Mouse (Mus musculus): ENCODE results near the gene Olfr592.
"Not testable (repeated sequence)": the region's sequence is repeated elsewhere in the genome, so short reads cannot be mapped to it uniquely, and the experiment has no call there.

The Olfr592 gene

DNA sequence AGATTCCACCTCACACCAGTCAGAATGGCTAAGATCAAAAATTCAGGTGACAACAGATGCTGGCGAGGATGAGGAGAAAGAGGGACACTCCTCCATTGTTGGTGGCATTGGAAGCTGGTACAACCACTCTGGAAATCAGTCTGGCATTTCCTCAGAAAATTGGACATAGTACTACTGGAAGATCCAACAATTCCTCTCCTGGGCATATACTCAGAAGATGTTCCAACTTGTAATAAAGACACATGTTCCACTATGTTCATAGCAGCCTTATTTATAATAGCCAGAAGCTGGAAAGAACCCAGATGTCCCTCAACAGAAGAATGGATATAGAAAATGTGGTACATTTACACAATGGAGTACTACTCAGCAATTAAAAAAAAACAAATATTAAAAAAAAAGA lies at the start of gene Olfr592:
Olfr592 (plus strand) TSS at position 301 of the 400 bp plus-strand sequence.
- DNase-seq (ENCODE audit: low read depth), result not testable (repeated sequence)

DNA sequence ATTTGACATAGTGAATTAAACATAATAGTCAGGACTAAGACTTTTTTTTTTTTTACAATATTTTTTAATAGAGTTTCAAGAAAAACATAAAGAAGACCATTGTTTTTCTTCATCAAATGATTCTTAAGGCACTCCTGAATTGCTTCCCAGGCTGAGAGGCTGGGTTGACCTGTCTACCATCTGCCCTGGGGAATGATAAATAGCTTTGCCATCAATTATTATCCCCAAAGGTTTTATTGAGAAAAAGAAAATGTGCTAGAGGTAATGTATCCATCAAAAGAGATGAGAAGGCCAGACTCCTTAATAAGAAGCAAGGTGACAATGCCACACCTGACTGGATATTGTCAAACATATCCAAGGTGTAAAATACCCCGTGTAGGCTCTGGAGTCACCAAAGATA lies 44.0 kb upstream of the Olfr592 start, which contains the start of gene Olfr588-ps1:
Olfr588-ps1 (plus strand) TSS at position 301 of the 400 bp plus-strand sequence.
- no peak for DNase-seq (ENCODE audit: low read depth)

DNA sequence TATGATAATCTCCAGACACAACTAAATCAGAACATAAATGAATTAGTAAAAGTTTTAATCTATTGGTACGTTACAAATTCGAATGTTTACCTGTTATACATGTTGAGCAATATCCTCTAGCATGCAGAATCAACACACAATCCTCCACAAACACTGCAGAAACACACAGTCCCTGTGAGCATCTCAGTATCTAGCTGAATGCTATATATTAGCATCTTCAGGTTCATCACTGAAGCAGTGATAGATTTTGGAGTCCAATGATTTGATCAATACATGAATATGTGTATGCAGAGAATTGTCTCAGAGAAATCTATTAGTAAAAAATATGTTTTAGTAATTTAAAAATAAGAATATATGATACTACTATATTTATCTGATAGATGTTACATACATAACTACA lies 28.3 kb upstream of the Olfr592 start, which contains the start of gene Olfr589:
Olfr589 (minus strand) TSS at position 101 of the 400 bp plus-strand sequence.
- DNase-seq (ENCODE audit: low read depth), result no peak

DNA sequence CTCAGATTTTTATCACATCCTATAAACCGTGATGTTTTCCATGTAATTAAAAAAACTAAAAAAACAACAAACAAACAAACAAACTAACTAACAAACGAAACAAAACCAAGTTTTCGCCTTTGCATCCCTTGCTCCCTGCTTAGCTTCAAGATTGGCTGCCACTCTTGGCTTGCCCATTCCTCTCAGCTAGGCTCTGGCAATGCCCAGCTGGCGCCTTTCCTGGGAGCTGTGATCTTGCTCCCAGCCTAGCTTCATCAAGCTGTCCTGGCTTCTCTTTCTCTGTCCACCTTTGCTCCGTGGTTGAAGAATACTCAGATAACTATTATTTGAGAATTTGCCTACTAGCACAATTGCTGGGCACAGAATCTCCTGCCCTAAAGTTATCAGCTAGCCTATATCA lies 14.9 kb upstream of the Olfr592 start:
- DNase-seq (ENCODE audit: low read depth), result no peak

DNA sequence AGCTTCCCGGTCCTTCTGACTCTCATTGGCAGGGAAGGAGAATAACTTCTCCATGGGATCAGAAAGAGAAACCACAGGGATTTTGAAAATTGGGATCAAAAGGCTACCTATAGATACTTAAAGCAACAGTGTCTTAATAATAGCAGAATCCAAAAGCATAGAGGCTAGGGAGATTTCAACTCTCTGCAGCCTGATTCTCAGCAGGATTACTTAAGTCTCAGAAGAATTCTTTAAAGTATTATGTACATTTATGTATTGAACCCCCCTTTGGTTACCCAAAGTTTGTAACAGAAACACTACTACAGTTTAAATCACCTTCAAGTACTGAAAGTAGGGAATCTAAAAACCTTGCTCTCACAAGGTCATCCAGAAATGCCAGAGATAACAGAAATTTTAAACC lies 6.4 kb upstream of the Olfr592 start, which contains the start of gene Olfr591:
Olfr591 (minus strand) TSS at position 101 of the 400 bp plus-strand sequence.
- DNase-seq (ENCODE audit: low read depth), result no peak

DNA sequence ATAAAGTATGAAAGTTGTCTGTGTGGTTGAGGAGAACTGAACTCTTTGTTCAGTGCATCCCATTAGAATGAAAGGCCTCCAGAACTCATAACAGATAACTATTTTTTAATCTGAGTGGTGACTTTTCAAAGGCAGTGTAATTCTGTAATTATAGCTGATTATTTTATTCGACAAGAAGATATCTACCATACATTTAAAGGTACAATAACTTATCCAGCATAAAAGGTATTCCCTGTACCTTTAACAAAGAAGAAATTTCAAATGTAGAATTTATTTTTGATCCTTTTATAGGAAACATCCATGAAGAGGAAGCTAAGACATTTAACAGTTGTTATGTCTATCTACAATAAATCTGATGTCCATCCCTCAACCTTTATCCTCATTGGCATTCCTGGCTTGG lies 27.0 kb downstream of the Olfr592 start, which contains the start of gene Olfr593:
Olfr593 (plus strand) TSS at position 301 of the 400 bp plus-strand sequence.
- no peak for DNase-seq (ENCODE audit: low read depth)

DNA sequence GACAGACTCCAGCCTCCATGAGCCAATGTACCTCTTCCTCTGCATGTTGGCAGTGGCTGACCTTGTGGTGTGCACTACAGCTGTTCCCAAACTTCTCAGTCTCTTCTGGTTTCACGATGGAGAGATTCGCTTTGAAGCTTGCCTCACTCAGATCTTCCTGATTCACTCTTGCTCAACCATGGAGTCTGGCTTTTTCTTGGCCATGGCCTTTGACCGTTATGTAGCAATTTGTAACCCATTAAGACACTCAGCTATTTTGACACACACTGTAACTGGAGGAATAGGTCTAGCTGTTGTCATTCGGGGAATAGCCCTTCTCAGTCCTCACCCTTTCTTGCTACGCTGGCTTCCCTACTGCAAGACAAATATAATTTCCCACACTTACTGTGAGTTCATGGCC lies 27.4 kb downstream of the Olfr592 start:
- DNase-seq (ENCODE audit: low read depth), result not testable (repeated sequence)

DNA sequence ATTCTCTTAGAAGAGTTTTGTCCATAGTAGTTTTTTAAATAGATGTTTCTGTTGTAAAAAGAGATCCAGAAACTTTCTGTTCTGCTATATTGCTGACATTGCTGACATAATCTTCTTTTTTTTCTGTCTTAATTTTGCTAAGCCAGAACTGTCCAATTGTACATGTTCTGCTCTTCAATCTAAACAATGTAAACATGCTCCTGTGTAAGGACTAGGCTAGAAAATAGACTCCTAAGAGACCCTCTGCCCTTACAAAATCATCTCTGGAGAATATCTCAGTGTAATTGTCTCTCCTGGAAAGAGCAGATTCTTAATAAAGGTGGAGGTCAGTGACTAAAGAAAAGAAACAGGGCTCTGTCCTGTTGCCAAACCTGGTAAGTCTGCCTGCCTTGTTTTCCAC lies 32.1 kb downstream of the Olfr592 start, which contains the start of gene Olfr594:
Olfr594 (plus strand) TSS at position 301 of the 400 bp plus-strand sequence.
- DNase-seq (ENCODE audit: low read depth), result no peak
